Mouse (Mus musculus): ENCODE data around the gene Rbp7. TPM values are rescaled to one million over a fixed set of nuclear protein-coding genes. Genes with fewer than 3 reads are reported as not detected.

The Rbp7 gene
- 13.0 and 14.6 TPM in 2 replicates for polyA plus RNA-seq (2015; fragmentation: Nextera tagmentation; extraction: Ambion mirVana)

DNA sequence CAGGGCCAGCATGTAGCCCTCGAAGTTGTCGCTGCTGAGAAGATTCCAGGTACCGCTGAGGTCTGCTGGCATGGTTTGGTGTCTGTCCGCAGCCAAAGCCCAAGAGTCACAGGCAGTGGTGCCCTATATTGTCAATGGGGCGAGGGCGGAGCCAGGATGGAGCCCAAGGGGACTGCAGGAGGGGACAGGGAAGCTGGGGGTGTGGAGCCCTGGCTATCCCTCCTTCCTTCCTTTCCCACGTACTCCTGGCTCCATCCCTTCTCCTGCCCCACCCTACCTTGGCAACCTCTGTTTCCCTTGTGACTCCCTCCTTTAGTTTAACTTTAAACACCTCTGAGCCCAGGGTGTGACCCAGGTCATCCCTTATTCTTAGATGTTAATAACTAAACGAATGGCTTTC lies at the start of gene Rbp7:
Rbp7 (minus strand) TSS at position 100 of the 400 bp plus-strand sequence.
- Histone ChIP-seq H3K4me1 (ENCODE audit: control insufficient read depth, insufficient read depth, low read length) (peaks cover 5% of the 10 kb centered on the region; the same call in 1 of the 2 replicates), H3K9ac (ENCODE audit: low read length) (no peak within 1 kb of the TSS; the same call in 1 of the 2 replicates), H3K4me3 (ENCODE audit: low read length) (no peak within 1 kb of the TSS), H3K27ac (ENCODE audit: low read length) (no peak within 1 kb of the TSS), H3K27me3 (ENCODE audit: control insufficient read depth, insufficient read depth, low read length) (no peaks in the 10 kb centered on the region), H3K4me2 (ENCODE audit: low read depth, low read length) (no peak within 1 kb of the TSS), H3K36me3 (ENCODE audit: control insufficient read depth, insufficient read depth) (no peaks in the 10 kb centered on the region), H3K9me3 (replicated peaks; ENCODE audit: control insufficient read depth, low read length) (no peaks in the 10 kb centered on the region)
- WGBS, result 46% methylated on average over 8 of the region's 8 CpGs
- no peak for ATAC-seq (replicated peaks; ENCODE audit: extremely low read depth, insufficient read depth, low FRiP score)

DNA sequence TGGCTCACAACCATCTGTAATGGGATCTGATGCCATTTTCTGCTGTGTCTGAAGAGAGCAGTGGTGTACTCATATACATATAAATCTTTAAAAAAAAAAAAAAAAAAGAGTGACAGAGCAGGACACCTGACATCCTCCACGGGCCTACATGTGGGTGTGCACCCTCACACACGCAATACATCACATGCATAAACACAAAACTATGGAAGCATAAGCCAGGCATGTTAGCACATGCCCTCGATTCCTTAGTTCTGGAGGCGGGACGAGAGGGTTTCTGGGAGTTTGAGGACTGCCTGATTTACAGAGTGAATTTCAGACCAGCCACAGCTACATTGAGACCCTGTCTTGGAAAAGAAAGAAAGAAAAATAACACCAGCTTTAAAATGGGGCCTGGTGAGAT lies 49.6 kb upstream of the Rbp7 start:
- peaks cover 23% of the 10 kb centered on the region for H3K36me3 ChIP-seq (ENCODE audit: control insufficient read depth, insufficient read depth)
- no peaks in the 10 kb centered on the region for H3K27me3 ChIP-seq (ENCODE audit: control insufficient read depth, insufficient read depth, low read length)
- H3K9ac ChIP-seq (ENCODE audit: low read length), result no peak overlapping the region
- no peaks in the 10 kb centered on the region for H3K4me1 ChIP-seq (ENCODE audit: control insufficient read depth, insufficient read depth, low read length)
- 86% methylated on average over 5 of the region's 5 CpGs for WGBS
- no peak overlapping the region for H3K4me3 ChIP-seq (ENCODE audit: low read length)
- no peak overlapping the region for H3K4me2 ChIP-seq (ENCODE audit: low read depth, low read length)
- H3K9me3 ChIP-seq (replicated peaks; ENCODE audit: control insufficient read depth, low read length), result no peaks in the 10 kb centered on the region
- no peak for ATAC-seq (replicated peaks; ENCODE audit: extremely low read depth, insufficient read depth, low FRiP score)
- H3K27ac ChIP-seq (ENCODE audit: low read length), result no peak overlapping the region

DNA sequence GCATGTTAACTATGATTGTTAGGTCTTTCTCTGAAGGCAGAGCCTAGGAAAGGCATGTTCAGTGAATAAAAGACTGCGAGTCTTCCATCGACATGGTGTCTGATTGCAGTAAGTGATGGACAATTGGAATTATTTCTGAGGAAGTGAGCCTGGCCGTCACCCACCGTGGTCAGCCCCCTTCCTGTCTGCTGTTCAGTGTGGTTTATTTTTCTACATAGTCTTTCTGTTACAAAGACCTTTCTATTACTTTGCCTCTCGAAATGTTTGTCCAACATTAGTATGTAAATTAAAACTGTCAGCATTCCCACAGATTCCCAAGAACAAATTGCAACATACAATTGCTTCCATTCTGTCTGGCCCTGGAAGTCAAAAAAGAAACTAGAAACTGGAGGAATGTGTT lies 45.0 kb upstream of the Rbp7 start:
- Histone ChIP-seq H3K4me1 (ENCODE audit: control insufficient read depth, insufficient read depth, low read length) (no peaks in the 10 kb centered on the region), H3K36me3 (ENCODE audit: control insufficient read depth, insufficient read depth) (peaks cover 37% of the 10 kb centered on the region), H3K27me3 (ENCODE audit: control insufficient read depth, insufficient read depth, low read length) (no peaks in the 10 kb centered on the region), H3K9me3 (replicated peaks; ENCODE audit: control insufficient read depth, low read length) (no peaks in the 10 kb centered on the region), H3K9ac (ENCODE audit: low read length) (no peak overlapping the region), H3K27ac (ENCODE audit: low read length) (no peak overlapping the region), H3K4me3 (ENCODE audit: low read length) (no peak overlapping the region), H3K4me2 (ENCODE audit: low read depth, low read length) (no peak overlapping the region)
- WGBS, result 81% methylated on average over 5 of the region's 5 CpGs
- no peak for ATAC-seq (replicated peaks; ENCODE audit: extremely low read depth, insufficient read depth, low FRiP score)

DNA sequence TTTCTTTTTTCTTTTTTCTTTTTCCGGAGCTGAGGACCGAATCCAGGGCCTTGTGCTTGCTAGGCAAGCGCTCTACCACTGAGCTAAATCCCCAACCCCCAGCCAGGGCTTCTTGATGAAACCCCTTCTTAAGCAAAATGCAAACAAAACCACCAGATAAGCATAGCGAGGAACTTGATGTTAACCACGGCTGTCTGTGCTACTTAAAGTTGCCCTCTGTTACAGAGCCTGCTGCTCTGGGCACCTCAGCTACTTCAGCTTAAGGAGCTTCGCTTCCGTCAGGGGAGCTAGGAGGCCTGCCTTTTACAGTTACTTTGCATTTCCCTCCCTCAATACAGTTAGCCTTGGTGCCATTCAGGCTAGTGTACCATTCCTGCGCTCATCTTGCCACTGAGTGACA lies 44.1 kb upstream of the Rbp7 start:
- H3K27ac ChIP-seq (ENCODE audit: low read length), result no peak overlapping the region
- no peak for ATAC-seq (replicated peaks; ENCODE audit: extremely low read depth, insufficient read depth, low FRiP score)
- H3K4me2 ChIP-seq (ENCODE audit: low read depth, low read length), result no peak overlapping the region
- H3K4me3 ChIP-seq (ENCODE audit: low read length), result no peak overlapping the region
- H3K4me1 ChIP-seq (ENCODE audit: control insufficient read depth, insufficient read depth, low read length), result no peaks in the 10 kb centered on the region
- no peak overlapping the region for H3K9ac ChIP-seq (ENCODE audit: low read length)
- no peaks in the 10 kb centered on the region for H3K9me3 ChIP-seq (replicated peaks; ENCODE audit: control insufficient read depth, low read length)
- H3K27me3 ChIP-seq (ENCODE audit: control insufficient read depth, insufficient read depth, low read length), result no peaks in the 10 kb centered on the region
- peaks cover 46% of the 10 kb centered on the region for H3K36me3 ChIP-seq (ENCODE audit: control insufficient read depth, insufficient read depth)
- 77% methylated on average over 8 of the region's 8 CpGs for WGBS

DNA sequence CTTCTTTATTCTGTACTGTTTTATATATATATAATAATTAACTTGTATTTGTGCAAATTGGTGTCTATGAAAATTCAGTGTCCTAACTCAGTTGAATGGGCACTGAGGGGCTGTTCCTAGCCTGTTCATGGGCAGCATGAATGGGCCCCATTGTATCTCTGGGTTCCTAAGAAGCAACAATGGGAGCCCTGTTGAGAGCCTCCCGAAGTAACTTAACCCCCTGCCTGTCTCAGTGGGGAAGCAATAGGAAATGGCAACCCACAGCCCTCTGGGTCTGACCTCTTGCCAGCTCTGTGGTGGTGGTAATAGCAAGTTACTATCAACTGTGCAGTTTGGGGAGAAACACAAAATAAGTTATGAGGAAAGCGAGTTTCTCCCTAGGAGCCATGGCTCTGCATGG lies 41.8 kb upstream of the Rbp7 start:
- no peak overlapping the region for H3K9ac ChIP-seq (ENCODE audit: low read length)
- peaks cover 46% of the 10 kb centered on the region for H3K36me3 ChIP-seq (ENCODE audit: control insufficient read depth, insufficient read depth)
- ATAC-seq (replicated peaks; ENCODE audit: extremely low read depth, insufficient read depth, low FRiP score), result no peak
- H3K27me3 ChIP-seq (ENCODE audit: control insufficient read depth, insufficient read depth, low read length), result no peaks in the 10 kb centered on the region
- H3K4me1 ChIP-seq (ENCODE audit: control insufficient read depth, insufficient read depth, low read length), result no peaks in the 10 kb centered on the region
- no peak overlapping the region for H3K4me3 ChIP-seq (ENCODE audit: low read length)
- no peak overlapping the region for H3K27ac ChIP-seq (ENCODE audit: low read length)
- no peak overlapping the region for H3K4me2 ChIP-seq (ENCODE audit: low read depth, low read length)
- 64% methylated on average over 2 of the region's 2 CpGs for WGBS
- H3K9me3 ChIP-seq (replicated peaks; ENCODE audit: control insufficient read depth, low read length), result no peaks in the 10 kb centered on the region

DNA sequence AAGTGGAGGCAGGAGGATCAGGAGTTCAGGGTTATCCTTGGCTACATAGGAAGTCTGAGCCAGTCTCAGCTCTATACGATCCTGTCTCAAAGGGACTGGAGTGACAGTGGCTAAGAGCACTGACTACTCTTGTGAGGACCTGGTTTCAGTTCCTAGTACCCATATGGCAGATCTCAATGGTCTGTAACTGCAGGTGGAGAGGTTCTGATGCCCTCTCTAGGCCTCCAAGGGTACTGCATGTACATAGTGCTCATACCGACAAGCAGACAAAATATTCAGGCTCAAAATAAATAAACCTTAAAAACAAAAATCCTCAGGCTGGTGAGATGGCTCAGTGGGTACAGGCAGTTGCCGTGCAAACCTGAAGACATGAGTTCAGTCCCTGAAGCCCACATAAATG lies 36.4 kb upstream of the Rbp7 start:
- Histone ChIP-seq H3K27me3 (ENCODE audit: control insufficient read depth, insufficient read depth, low read length) (no peaks in the 10 kb centered on the region), H3K36me3 (ENCODE audit: control insufficient read depth, insufficient read depth) (peaks cover 63% of the 10 kb centered on the region), H3K27ac (ENCODE audit: low read length) (no peak overlapping the region), H3K4me2 (ENCODE audit: low read depth, low read length) (no peak overlapping the region), H3K9me3 (replicated peaks; ENCODE audit: control insufficient read depth, low read length) (0 out of 2 replicates have a peak, but pooled peaks cover 2% of the 10 kb centered on the region), H3K9ac (ENCODE audit: low read length) (no peak overlapping the region), H3K4me1 (ENCODE audit: control insufficient read depth, insufficient read depth, low read length) (peaks cover 7% of the 10 kb centered on the region), H3K4me3 (ENCODE audit: low read length) (no peak overlapping the region)
- no peak for ATAC-seq (replicated peaks; ENCODE audit: extremely low read depth, insufficient read depth, low FRiP score)
- 92% methylated on average over 3 of the region's 3 CpGs for WGBS

DNA sequence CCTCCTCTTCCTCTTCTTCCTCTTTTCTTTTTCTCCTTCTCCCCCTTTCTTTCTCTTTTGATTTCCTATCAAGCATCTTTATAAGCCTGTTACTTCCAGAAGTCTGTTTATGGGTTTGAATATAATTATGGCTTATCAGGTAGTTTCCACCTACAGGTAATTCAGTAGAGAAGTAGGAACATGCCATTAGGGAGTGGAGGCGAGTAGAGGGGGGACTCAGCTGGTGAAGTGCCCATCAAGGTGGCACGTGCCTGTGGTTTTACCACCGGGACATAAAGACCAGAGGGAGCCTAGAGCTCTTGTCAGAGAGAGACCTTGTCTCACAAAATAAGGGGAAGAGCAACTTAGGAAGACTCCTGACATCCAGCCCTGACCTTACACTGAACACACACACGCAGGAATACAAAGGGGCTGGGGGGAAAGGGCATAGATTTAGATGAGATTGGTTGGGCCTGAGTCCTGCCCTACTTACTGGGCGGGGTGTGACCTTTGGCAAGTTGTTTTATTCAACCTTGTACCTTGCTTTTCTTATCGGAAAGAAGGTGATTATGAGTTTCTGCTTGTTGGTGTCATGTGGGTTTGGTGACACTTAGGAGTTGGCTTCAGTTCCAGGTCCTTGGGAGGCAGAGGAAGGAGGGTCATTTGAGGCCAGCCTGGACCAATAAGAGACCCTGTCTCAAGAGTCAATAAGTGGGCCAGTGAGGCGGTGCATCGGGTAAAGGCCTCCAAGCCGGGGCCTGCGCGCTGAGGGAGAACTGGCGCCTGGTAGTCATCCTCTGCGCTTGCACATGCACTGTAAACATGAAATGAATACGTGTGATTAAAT lies 34.9 kb upstream of the Rbp7 start:
- Histone ChIP-seq H3K9me3 (replicated peaks; ENCODE audit: control insufficient read depth, low read length) (0 out of 2 replicates have a peak, but pooled peaks cover 2% of the 10 kb centered on the region), H3K36me3 (ENCODE audit: control insufficient read depth, insufficient read depth) (peaks cover 53% of the 10 kb centered on the region), H3K4me2 (ENCODE audit: low read depth, low read length) (no peak overlapping the region), H3K27ac (ENCODE audit: low read length) (no peak overlapping the region), H3K4me3 (ENCODE audit: low read length) (no peak overlapping the region), H3K4me1 (ENCODE audit: control insufficient read depth, insufficient read depth, low read length) (peaks cover 9% of the 10 kb centered on the region), H3K9ac (ENCODE audit: low read length) (no peak overlapping the region), H3K27me3 (ENCODE audit: control insufficient read depth, insufficient read depth, low read length) (no peaks in the 10 kb centered on the region)
- no peak for ATAC-seq (replicated peaks; ENCODE audit: extremely low read depth, insufficient read depth, low FRiP score)
- WGBS, result 89% methylated on average over 14 of the region's 14 CpGs

DNA sequence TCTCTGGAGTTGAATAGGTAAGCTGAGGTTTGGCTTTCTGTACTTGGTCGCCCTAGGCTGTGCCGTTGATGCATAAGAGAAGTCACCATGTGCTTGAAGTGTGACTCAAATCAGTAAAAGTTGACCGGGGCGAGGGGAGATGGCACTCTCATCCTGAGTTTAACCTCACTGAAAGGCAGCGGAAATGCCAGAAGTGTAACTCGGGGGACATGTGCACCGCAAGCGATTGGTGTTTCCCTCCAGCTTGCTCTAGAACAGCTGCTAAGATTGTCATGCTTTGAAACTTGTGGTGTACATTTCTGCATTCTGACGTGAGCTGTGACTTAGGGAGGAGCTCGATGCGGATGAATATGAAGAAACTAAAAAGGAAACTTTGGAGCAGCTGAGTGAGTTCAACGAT lies 33.0 kb upstream of the Rbp7 start:
- H3K36me3 ChIP-seq (ENCODE audit: control insufficient read depth, insufficient read depth), result peaks cover 37% of the 10 kb centered on the region

DNA sequence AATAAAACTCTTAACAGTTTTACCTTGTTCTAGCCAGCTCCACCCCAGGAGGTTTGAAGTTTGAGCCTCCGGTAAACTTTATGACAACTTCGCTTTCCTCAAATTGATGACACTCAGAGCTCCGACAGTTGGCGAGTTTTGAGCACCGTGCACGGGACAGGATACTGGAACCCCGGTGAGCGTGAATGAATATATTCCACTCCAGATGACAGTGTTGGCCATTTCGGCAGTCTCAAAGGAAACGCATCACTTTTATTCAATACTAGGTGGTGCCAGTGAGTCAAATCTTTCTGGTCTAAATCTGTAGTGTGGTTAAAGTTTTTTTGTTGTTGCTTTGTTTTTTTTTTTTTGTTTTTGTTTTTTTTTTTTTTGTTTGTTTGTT lies 31.0 kb upstream of the Rbp7 start:
- Histone ChIP-seq H3K27ac (ENCODE audit: low read length) (peak overlapping the region; percentile 87), H3K9me3 (replicated peaks; ENCODE audit: control insufficient read depth, low read length) (no peaks in the 10 kb centered on the region), H3K4me1 (ENCODE audit: control insufficient read depth, insufficient read depth, low read length) (peaks cover 16% of the 10 kb centered on the region), H3K9ac (ENCODE audit: low read length) (peak overlapping the region; percentile 78), H3K27me3 (ENCODE audit: control insufficient read depth, insufficient read depth, low read length) (no peaks in the 10 kb centered on the region), H3K4me2 (ENCODE audit: low read depth, low read length) (peak overlapping the region; percentile 80), H3K4me3 (ENCODE audit: low read length) (peak overlapping the region; percentile 59), H3K36me3 (ENCODE audit: control insufficient read depth, insufficient read depth) (peaks cover 27% of the 10 kb centered on the region)
- ATAC-seq (replicated peaks; ENCODE audit: extremely low read depth, insufficient read depth, low FRiP score), result no peak
- under 1% methylated on average over 10 of the region's 10 CpGs for WGBS

More for the DNA sequence above, 33.0 kb upstream of the Rbp7 start:
- H3K9me3 ChIP-seq (replicated peaks; ENCODE audit: control insufficient read depth, low read length), result 0 out of 2 replicates have a peak, but pooled peaks cover 2% of the 10 kb centered on the region
- no peak overlapping the region for H3K9ac ChIP-seq (ENCODE audit: low read length)
- no peaks in the 10 kb centered on the region for H3K27me3 ChIP-seq (ENCODE audit: control insufficient read depth, insufficient read depth, low read length)
- ATAC-seq (replicated peaks; ENCODE audit: extremely low read depth, insufficient read depth, low FRiP score), result no peak
- H3K4me2 ChIP-seq (ENCODE audit: low read depth, low read length), result no peak overlapping the region
- H3K27ac ChIP-seq (ENCODE audit: low read length), result no peak overlapping the region
- WGBS, result 92% methylated on average over 12 of the region's 12 CpGs
- H3K4me1 ChIP-seq (ENCODE audit: control insufficient read depth, insufficient read depth, low read length), result peaks cover 16% of the 10 kb centered on the region
- H3K4me3 ChIP-seq (ENCODE audit: low read length), result no peak overlapping the region
